Comparison of ENCODE assay signal across 9 mouse cellular contexts in genomic region chr16:23991170-23991569, GRCm38 (mm10). TPM values are rescaled to one million over a fixed set of nuclear protein-coding genes. Genes with fewer than 3 reads are reported as not detected.
DNase-seq lines count a peak whose midpoint lies in the region; ATAC-seq lines count a peak whose summit lies in the region.
"Had no signal": no experiment of that assay in that cellular context is flagged by ENCODE, and none has a peak within 500 bp of the region (broad histone marks: within the 10 kb centered on the region; RNA-seq: fewer than 3 reads in every experiment).

No protein-coding gene starts in this region.

- 0% methylated on average over 4 of the region's 4 CpGs for WGBS in hindbrain, embryonic 11.5 days
- WGBS in hindbrain, embryonic 13.5 days: 1% methylated on average over 4 of the region's 4 CpGs
- WGBS in forebrain, embryonic 15.5 days: 2% methylated on average over 4 of the region's 4 CpGs

- no peak overlapping the region for H3K27ac ChIP-seq in hindbrain, embryonic 11.5 days (ENCODE audit: low read depth, low read length)
- H3K27ac ChIP-seq in hindbrain, embryonic 13.5 days: no peak overlapping the region
- H3K27ac ChIP-seq in forebrain, embryonic 15.5 days (replicated peaks): no peak overlapping the region

- DNase-seq in hindbrain, embryonic 11.5 days (ENCODE audit: low spot score): peak; percentile 87
- DNase-seq in c-Kit-negative CD71-positive TER-119-positive erythroid progenitor cells, embryonic 14.5 days (ENCODE audit: low read depth, low spot score): peak; percentile 19
- DNase-seq in left cerebral cortex, postnatal 36 days (ENCODE audit: low spot score in 2 of 2): peak; percentile 78 to 87
- peak; percentile 79 to 88 for DNase-seq in natural killer cell, adult 2 months (ENCODE audit: low spot score in 2 of 2)
- peak; percentile 87 for DNase-seq in splenic B cell, adult 2 months (ENCODE audit: low read depth, low spot score)

- H3K4me2 ChIP-seq in hindbrain, embryonic 11.5 days (replicated peaks; ENCODE audit: low read depth, low read length): no peak overlapping the region
- H3K4me2 ChIP-seq in hindbrain, embryonic 13.5 days: no peak overlapping the region
- H3K4me2 ChIP-seq in forebrain, embryonic 15.5 days (replicated peaks): peak overlapping the region; percentile 76

- peaks cover 11% of the 10 kb centered on the region for H3K27me3 ChIP-seq in hindbrain, embryonic 11.5 days (ENCODE audit: control insufficient read depth, insufficient read depth, low read length)
- H3K27me3 ChIP-seq in hindbrain, embryonic 13.5 days: peaks cover 15% of the 10 kb centered on the region
- no peaks in the 10 kb centered on the region for H3K27me3 ChIP-seq in forebrain, embryonic 15.5 days
- no peaks in the 10 kb centered on the region for H3K27me3 ChIP-seq in splenic B cell, adult 2 months (ENCODE audit: control insufficient read depth, insufficient read depth, low read length, poor library complexity, severe bottlenecking)
- H3K27me3 ChIP-seq: Patski had no signal

- H3K4me1 ChIP-seq in hindbrain, embryonic 11.5 days (replicated peaks; ENCODE audit: control insufficient read depth, insufficient read depth, low read length): peaks cover 6% of the 10 kb centered on the region
- peaks cover 26% of the 10 kb centered on the region for H3K4me1 ChIP-seq in hindbrain, embryonic 13.5 days (replicated peaks)
- peaks cover 30% of the 10 kb centered on the region for H3K4me1 ChIP-seq in forebrain, embryonic 15.5 days

- no peaks in the 10 kb centered on the region for H3K36me3 ChIP-seq in hindbrain, embryonic 11.5 days (ENCODE audit: control insufficient read depth, insufficient read depth, low read length)
- no peaks in the 10 kb centered on the region for H3K36me3 ChIP-seq in hindbrain, embryonic 13.5 days
- no peaks in the 10 kb centered on the region for H3K36me3 ChIP-seq in forebrain, embryonic 15.5 days
- no peaks in the 10 kb centered on the region for H3K36me3 ChIP-seq in splenic B cell, adult 2 months (ENCODE audit: control insufficient read depth, insufficient read depth, low read length, poor library complexity, severe bottlenecking)

- intact Hi-C loops in left cerebral cortex, postnatal 36 days (cut with DNase I): loop anchor here (2.0 kb wide), 1 partner anchor 402 kb away; the partner anchor contains the start of gene Lpp

- H3K4me3 ChIP-seq in hindbrain, embryonic 11.5 days (ENCODE audit: low read depth, low read length): no peak overlapping the region
- no peak overlapping the region for H3K4me3 ChIP-seq in hindbrain, embryonic 13.5 days
- H3K4me3 ChIP-seq in forebrain, embryonic 15.5 days: peak overlapping the region; percentile 75

- ATAC-seq in hindbrain, embryonic 11.5 days (ENCODE audit: low FRiP score): no peak
- no peak for ATAC-seq in hindbrain, embryonic 13.5 days (ENCODE audit: low FRiP score)
- ATAC-seq in forebrain, embryonic 15.5 days (replicated peaks): no peak
- peak; percentile 39 to 58; a peak in 3 of 4 replicates for ATAC-seq in hematopoietic stem cell, adult 5-6 weeks (replicated peaks in 1 of 2; ENCODE audit: insufficient read depth in 1 of 2, low FRiP score in 2 of 2, low TSS enrichment in 1 of 2, low read depth in 1 of 2, poor library complexity in 2 of 2, severe bottlenecking in 2 of 2)
- ATAC-seq: Patski had no signal

- H3K9ac ChIP-seq in hindbrain, embryonic 11.5 days (ENCODE audit: low read depth, low read length): no peak overlapping the region
- no peak overlapping the region for H3K9ac ChIP-seq in hindbrain, embryonic 13.5 days
- no peak overlapping the region for H3K9ac ChIP-seq in forebrain, embryonic 15.5 days (replicated peaks)

- H3K9me3 ChIP-seq in hindbrain, embryonic 11.5 days (ENCODE audit: control insufficient read depth, low read length): no peaks in the 10 kb centered on the region
- H3K9me3 ChIP-seq in hindbrain, embryonic 13.5 days: no peaks in the 10 kb centered on the region
- no peaks in the 10 kb centered on the region for H3K9me3 ChIP-seq in forebrain, embryonic 15.5 days

RNA-seq across cellular contexts. Expression of gene Bcl6, which starts 2.5 kb away (rescaled TPM):
- 0.06 and 0.11 TPM in 2 replicates for polyA plus RNA-seq in hindbrain, embryonic 11.5 days (2014; fragmentation: Nextera tagmentation; extraction: Ambion mirVana)
- 0.22 and 0.32 TPM in 2 replicates for polyA plus RNA-seq in hindbrain, embryonic 13.5 days (2015; fragmentation: Nextera tagmentation; extraction: Ambion mirVana)
- 1.6 and 2.6 TPM in 2 replicates for polyA plus RNA-seq in forebrain, embryonic 15.5 days (2015; fragmentation: Nextera tagmentation; extraction: Ambion mirVana)
- 5.4 and 7.1 TPM in 2 replicates for total RNA-seq in hematopoietic stem cell, adult 5-6 weeks (2017)
- total RNA-seq in left cerebral cortex, postnatal 36 days (2021): 10 to 100 TPM; 26.0 to 30.1 TPM

RNA-seq across cellular contexts. Expression of gene Gm37419, which starts 2.9 kb away (rescaled TPM):
- not detected in 2 replicates for polyA plus RNA-seq in hindbrain, embryonic 11.5 days (2014; fragmentation: Nextera tagmentation; extraction: Ambion mirVana)
- polyA plus RNA-seq in hindbrain, embryonic 13.5 days (2015; fragmentation: Nextera tagmentation; extraction: Ambion mirVana): not detected in 2 replicates
- polyA plus RNA-seq in forebrain, embryonic 15.5 days (2015; fragmentation: Nextera tagmentation; extraction: Ambion mirVana): 17.2 TPM in 1 of 2 replicates, not detected in the other
- not detected in 2 replicates for total RNA-seq in hematopoietic stem cell, adult 5-6 weeks (2017)
- total RNA-seq in left cerebral cortex, postnatal 36 days (2021): not detected

RNA-seq across cellular contexts. Expression of gene Rtp2, which starts 59.0 kb away (rescaled TPM):
- polyA plus RNA-seq in hindbrain, embryonic 11.5 days (2014; fragmentation: Nextera tagmentation; extraction: Ambion mirVana): not detected in 2 replicates
- not detected in 2 replicates for polyA plus RNA-seq in hindbrain, embryonic 13.5 days (2015; fragmentation: Nextera tagmentation; extraction: Ambion mirVana)
- polyA plus RNA-seq in forebrain, embryonic 15.5 days (2015; fragmentation: Nextera tagmentation; extraction: Ambion mirVana): not detected in 2 replicates
- not detected in 2 replicates for total RNA-seq in hematopoietic stem cell, adult 5-6 weeks (2017)
- total RNA-seq in left cerebral cortex, postnatal 36 days (2021): not detected
- polyA plus RNA-seq: Patski had no signal

Comparison
In these comparisons a context has a peak if more than half of its experiments do, and no peak if none do; other contexts are left out.
1. ATAC-seq: peak in hematopoietic stem cell, adult 5-6 weeks (2 of 2); none in hindbrain, embryonic 11.5 days (single experiment), hindbrain, embryonic 13.5 days (single experiment) and forebrain, embryonic 15.5 days (single experiment).
2. DNase-seq: peak in every context shown above with its lines; median percentile 87 in hindbrain, embryonic 11.5 days; 87 in splenic B cell, adult 2 months; 84 in natural killer cell, adult 2 months; 82 in left cerebral cortex, postnatal 36 days; 19 in c-Kit-negative CD71-positive TER-119-positive erythroid progenitor cells, embryonic 14.5 days.